ENCODE assay signal across 7 mouse cellular contexts in genomic region chr5:115506454-115507201, GRCm38 (mm10). TPM values are rescaled to one million over a fixed set of nuclear protein-coding genes. Genes with fewer than 3 reads are reported as not detected.
DNase-seq lines count a peak whose midpoint lies in the region; ATAC-seq lines count a peak whose summit lies in the region.

Gene Pxn, plus strand, starts transcription at chr5:115506676.

- peaks cover 12% of the 10 kb centered on the region for H3K4me1 ChIP-seq in embryonic facial prominence, embryonic 11.5 days (ENCODE audit: control insufficient read depth, insufficient read depth, low read length)
- H3K4me1 ChIP-seq in midbrain, embryonic 11.5 days (ENCODE audit: control insufficient read depth, insufficient read depth, low read length): peaks cover 26% of the 10 kb centered on the region

- H3K27me3 ChIP-seq in embryonic facial prominence, embryonic 11.5 days (ENCODE audit: control insufficient read depth, insufficient read depth, low read length): no peaks in the 10 kb centered on the region
- no peaks in the 10 kb centered on the region for H3K27me3 ChIP-seq in midbrain, embryonic 11.5 days (ENCODE audit: control insufficient read depth, insufficient read depth, low read length)

- intact Hi-C loops in left cerebral cortex, postnatal 4 days (cut with DNase I): loop anchor here (2.0 to 5.0 kb wide), 2 partner anchors 32 to 51 kb away; partner anchors contain the start of gene Rplp0

- no peaks in the 10 kb centered on the region for H3K36me3 ChIP-seq in embryonic facial prominence, embryonic 11.5 days (replicated peaks; ENCODE audit: control insufficient read depth, insufficient read depth, low read depth, low read length)
- no peaks in the 10 kb centered on the region for H3K36me3 ChIP-seq in midbrain, embryonic 11.5 days (ENCODE audit: control insufficient read depth, insufficient read depth, low read length)

- ATAC-seq in embryonic facial prominence, embryonic 11.5 days (replicated peaks; ENCODE audit: insufficient number of reproducible peaks, low FRiP score, low TSS enrichment, low read depth): peak; percentile 76
- peak; percentile 89 for ATAC-seq in midbrain, embryonic 11.5 days (ENCODE audit: low FRiP score)

- H3K27ac ChIP-seq in embryonic facial prominence, embryonic 11.5 days (replicated peaks; ENCODE audit: low read depth, low read length): no peak within 1 kb of the TSS; the same call in 1 of the 2 replicates
- H3K27ac ChIP-seq in midbrain, embryonic 11.5 days (ENCODE audit: low read depth, low read length): peak within 1 kb of the TSS; percentile 9; the same call in 1 of the 2 replicates

- H3K4me3 ChIP-seq in embryonic facial prominence, embryonic 11.5 days (ENCODE audit: low read depth, low read length): peak within 1 kb of the TSS; percentile 98
- peak within 1 kb of the TSS; percentile 82 for H3K4me3 ChIP-seq in midbrain, embryonic 11.5 days (ENCODE audit: low read depth, low read length)

- H3K4me2 ChIP-seq in embryonic facial prominence, embryonic 11.5 days (ENCODE audit: low read depth, low read length): peak within 1 kb of the TSS; percentile 54
- peak within 1 kb of the TSS; percentile 87 for H3K4me2 ChIP-seq in midbrain, embryonic 11.5 days

- H3K9ac ChIP-seq in embryonic facial prominence, embryonic 11.5 days (replicated peaks; ENCODE audit: low read length): peak within 1 kb of the TSS; percentile 90
- peak within 1 kb of the TSS; percentile 91 for H3K9ac ChIP-seq in midbrain, embryonic 11.5 days (ENCODE audit: low read length)

- peak; percentile 98 for DNase-seq in adrenal gland, postnatal 14 days
- peak; percentile 93 for DNase-seq in embryonic facial prominence, embryonic 11.5 days (ENCODE audit: low spot score)
- peak; percentile 99 for DNase-seq in heart, adult 11 months
- peak; percentile 87 for DNase-seq in kidney, adult 11 months
- peak; percentile 94 for DNase-seq in left cerebral cortex, postnatal 4 days
- DNase-seq in midbrain, embryonic 11.5 days (ENCODE audit: low spot score, missing footprints): peak; percentile 100
- peak; percentile 94 for DNase-seq in right cerebral cortex, postnatal 4 days

- WGBS in embryonic facial prominence, embryonic 11.5 days: under 1% methylated on average over 52 of the region's 74 CpGs
- WGBS in midbrain, embryonic 11.5 days: under 1% methylated on average over 57 of the region's 74 CpGs

- H3K9me3 ChIP-seq in embryonic facial prominence, embryonic 11.5 days (replicated peaks; ENCODE audit: control insufficient read depth, low read length): no peaks in the 10 kb centered on the region
- no peaks in the 10 kb centered on the region for H3K9me3 ChIP-seq in midbrain, embryonic 11.5 days (ENCODE audit: control insufficient read depth, low read length)

RNA-seq across cellular contexts. Expression of gene Pxn, which starts in this region (rescaled TPM):
- total RNA-seq in adrenal gland, postnatal 14 days (2021): 48.9 and 54.8 TPM in 2 replicates
- 12.9 and 13.8 TPM in 2 replicates for polyA plus RNA-seq in embryonic facial prominence, embryonic 11.5 days (2014; fragmentation: Nextera tagmentation; extraction: Ambion mirVana)
- total RNA-seq in left cerebral cortex, postnatal 4 days (2021): 10 to 100 TPM; 23.9 to 24.7 TPM
- polyA plus RNA-seq in midbrain, embryonic 11.5 days (2014; fragmentation: Nextera tagmentation; extraction: Ambion mirVana): 7.3 and 7.7 TPM in 2 replicates
